Mouse (Mus musculus) skeletal muscle tissue, postnatal 0 days (tissue): ENCODE measurements around the gene Snx12. TPM values are rescaled to one million over a fixed set of nuclear protein-coding genes. Genes with fewer than 3 reads are reported as not detected.

Source experiments
- polyA plus RNA-seq: library from polyadenylated mRNA; unstranded; fragments of >200 nt; fragmentation: Nextera tagmentation; extraction: Ambion mirVana; gene quantifications from 2 replicates; pipeline ENCODE4 v1.2.1, GENCODE M21; 2015

Snx12 gene
- polyA plus RNA-seq = 33.3 and 36.4 TPM in 2 replicates

GRCm38 (mm10) chrX:101221834-101222795 lies at the start of gene Snx12:
Gene Snx12, minus strand, starts transcription at chrX:101222563.

GRCm38 (mm10) chrX:101268755-101269124 lies 46.4 kb upstream of the Snx12 start, which contains the start of gene Gm20489:
Gene Gm20489, minus strand, starts transcription at chrX:101269023.

GRCm38 (mm10) chrX:101268025-101268754 lies 45.8 kb upstream of the Snx12 start, which contains the start of gene Il2rg:
Gene Il2rg, minus strand, starts transcription at chrX:101268255.

GRCm38 (mm10) chrX:101263892-101264291 lies 41.5 kb upstream of the Snx12 start, which contains the start of gene Gm614:
Gene Gm614, minus strand, starts transcription at chrX:101263992.

GRCm38 (mm10) chrX:101253952-101254729 lies 31.8 kb upstream of the Snx12 start, which contains the start of gene Foxo4:
Gene Foxo4, plus strand, starts transcription at chrX:101254528.

GRCm38 (mm10) chrX:101085920-101086319 lies 136.4 kb downstream of the Snx12 start, which contains the start of gene Slc7a3:
Gene Slc7a3, minus strand, starts transcription at chrX:101086020.

GRCm38 (mm10) chrX:101059541-101059940 lies 162.8 kb downstream of the Snx12 start, which contains the start of gene Tex11:
Gene Tex11, minus strand, starts transcription at chrX:101059667.

Other genes with a start within 250 kb of the Snx12 start
- not detected in 2 replicates for gene Tex11, start 162.9 kb downstream of the Snx12 start, polyA plus RNA-seq
- gene Slc7a3, start 136.5 kb downstream of the Snx12 start, polyA plus RNA-seq = 0.11 and 0.14 TPM in 2 replicates
- 3.1 and 3.7 TPM in 2 replicates for gene Foxo4, start 32.0 kb upstream of the Snx12 start, polyA plus RNA-seq
- gene Gm614, start 41.4 kb upstream of the Snx12 start, polyA plus RNA-seq = not detected in 2 replicates
- gene Il2rg, start 45.7 kb upstream of the Snx12 start, polyA plus RNA-seq = 11.1 and 14.7 TPM in 2 replicates
- not detected in 2 replicates for gene Gm20489, start 46.5 kb upstream of the Snx12 start, polyA plus RNA-seq
- 14.7 and 19.2 TPM in 2 replicates for gene Med12, start 51.5 kb upstream of the Snx12 start, polyA plus RNA-seq
- 1.1 and 1.4 TPM in 2 replicates for gene Nlgn3, start 76.6 kb upstream of the Snx12 start, polyA plus RNA-seq
- gene Gjb1, start 153.8 kb upstream of the Snx12 start, polyA plus RNA-seq = 0.33 and 0.44 TPM in 2 replicates
- gene Zmym3, start 198.3 kb upstream of the Snx12 start, polyA plus RNA-seq = 9.3 and 11.1 TPM in 2 replicates
- gene Nono, start 206.8 kb upstream of the Snx12 start, polyA plus RNA-seq = 118 and 122 TPM in 2 replicates
- 1,002 and 1,222 TPM in 2 replicates for gene Itgb1bp2, start 226.5 kb upstream of the Snx12 start, polyA plus RNA-seq